Mouse (Mus musculus) layer of hippocampus, adult 9-11 months (tissue): Measurements from ENCODE around the gene Fbxl8.

Source experiments
- DNase-seq: peaks from one replicate; pipeline ENCODE4 v3.0.0; 2022

Gene Fbxl8

DNA sequence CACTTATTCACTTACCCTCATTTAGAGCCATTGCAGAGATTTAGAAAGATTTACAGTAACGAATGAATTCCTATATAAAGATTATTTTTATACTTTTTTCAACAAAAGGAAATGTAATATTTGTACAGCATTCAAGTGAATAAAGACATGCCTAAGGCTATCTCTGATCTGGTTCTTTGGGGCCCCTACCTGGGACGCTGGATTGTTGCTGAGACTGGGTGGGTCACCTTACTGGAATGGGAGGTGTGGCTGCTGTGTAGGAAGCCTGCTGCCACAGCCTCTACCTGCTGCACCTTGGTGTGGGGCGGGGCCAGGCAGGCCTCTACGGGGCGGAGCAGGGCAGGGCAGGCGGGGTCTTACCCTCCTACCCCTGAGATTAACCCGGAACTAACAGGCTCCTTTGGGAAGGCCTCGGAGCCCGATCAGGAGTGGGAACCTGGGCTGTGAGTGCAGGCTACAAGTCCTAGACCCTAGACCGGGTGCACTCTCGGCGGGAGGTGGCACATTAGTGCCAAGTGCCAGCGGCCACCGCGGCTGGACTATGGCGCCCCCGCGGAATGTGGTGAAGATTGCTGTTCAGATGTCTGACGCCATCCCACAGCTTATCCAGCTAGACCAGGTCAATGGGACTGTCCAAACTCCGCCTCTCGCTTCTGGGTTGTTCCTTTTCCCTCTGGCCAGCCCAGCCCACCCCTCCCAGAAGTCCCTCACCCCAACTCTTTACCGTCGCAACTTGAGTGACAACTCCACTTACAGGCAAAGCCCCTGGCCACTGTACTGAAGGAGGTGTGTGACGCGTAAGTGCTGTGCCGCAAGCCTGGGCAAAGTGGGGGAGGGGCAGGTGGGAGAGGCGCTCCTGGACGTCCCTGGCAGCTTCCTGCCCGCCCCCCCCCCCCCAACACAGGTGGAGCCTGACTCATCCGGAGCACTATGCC lies 41.0 kb downstream of the Fbxl8 start, which contains the start of gene Elmo3:
Elmo3 (plus strand) TSS at position 391 of the 935 bp plus-strand sequence.
- DNase-seq, result no peak

GRCm38 (mm10) chr8:105306146-105306691 lies 41.8 kb downstream of the Fbxl8 start:
- DNase-seq, result no peak

GRCm38 (mm10) chr8:105307670-105308069 lies 43.2 kb downstream of the Fbxl8 start:
- DNase-seq, result no peak

DNA sequence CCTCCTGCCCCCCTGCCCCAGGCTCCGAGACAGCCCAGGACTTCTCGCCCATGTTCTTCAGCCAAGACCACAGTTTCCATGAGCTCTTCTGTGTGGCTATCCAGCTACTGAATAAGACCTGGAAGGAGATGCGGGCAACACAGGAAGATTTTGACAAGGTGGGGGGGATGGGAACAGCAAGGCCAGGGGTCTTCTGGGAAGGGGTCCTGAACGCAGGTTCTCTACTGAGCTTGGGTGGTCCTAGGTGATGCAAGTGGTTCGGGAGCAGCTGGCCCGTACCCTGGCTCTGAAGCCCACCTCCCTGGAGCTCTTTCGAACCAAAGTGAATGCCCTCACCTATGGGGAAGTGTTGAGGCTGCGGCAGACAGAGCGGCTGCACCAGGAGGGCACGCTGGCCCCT lies 44.0 kb downstream of the Fbxl8 start:
- no peak for DNase-seq

- no peak for DNase-seq
These were observed 44.8 kb downstream of the Fbxl8 start for GRCm38 (mm10) chr8:105309142-105309847.

GRCm38 (mm10) chr8:105310118-105310517 lies 45.7 kb downstream of the Fbxl8 start:
- no peak for DNase-seq

DNA sequence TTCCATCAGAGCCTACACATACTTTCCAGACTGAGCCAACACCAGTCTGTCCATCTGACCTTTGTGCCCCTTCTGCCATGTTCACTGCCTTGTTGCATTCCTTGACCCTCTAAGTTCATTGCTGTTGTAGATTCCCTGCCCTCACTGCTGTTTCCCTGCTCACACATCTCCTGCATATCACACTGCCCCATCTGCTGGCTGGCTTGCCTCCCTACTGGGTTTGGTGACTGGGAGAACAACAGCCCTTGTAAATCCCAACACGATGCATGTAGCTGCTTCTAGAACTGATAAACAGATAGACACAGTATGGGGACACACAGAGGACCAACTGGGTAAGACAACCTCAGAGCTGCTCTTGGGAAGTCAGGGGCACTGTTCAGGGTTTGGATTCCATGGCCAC lies 47.3 kb downstream of the Fbxl8 start:
- DNase-seq, result no peak

DNA sequence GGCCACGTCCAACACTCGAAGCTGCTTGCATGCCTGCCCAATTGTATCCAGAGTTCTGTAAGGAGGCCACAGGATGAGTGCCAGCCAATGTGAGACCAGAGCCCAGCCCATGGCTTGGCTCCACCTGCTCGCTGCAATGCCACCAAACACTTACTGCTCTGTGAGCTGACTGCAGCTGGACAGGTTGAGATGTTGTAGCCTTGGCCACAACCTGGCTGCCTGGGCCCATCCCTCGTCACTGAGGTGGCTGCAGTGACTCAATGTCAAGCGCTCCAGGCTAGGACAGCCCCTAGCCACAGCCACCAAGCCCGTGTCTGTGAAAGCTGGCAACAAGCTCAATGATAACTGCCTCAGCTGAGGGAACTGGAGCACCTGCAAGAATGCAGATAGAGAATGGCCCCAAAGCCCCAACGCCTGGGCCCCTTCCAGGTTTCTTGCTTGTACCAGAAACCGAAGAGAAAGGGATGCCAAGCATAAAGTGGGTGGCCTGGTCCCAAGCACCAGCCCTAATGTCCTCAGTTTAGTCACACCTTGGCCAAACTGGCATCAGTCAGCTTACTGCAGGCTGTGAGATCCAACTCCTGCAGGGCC lies 48.5 kb downstream of the Fbxl8 start:
- no peak for DNase-seq

- DNase-seq, result no peak
These were observed 49.4 kb downstream of the Fbxl8 start for GRCm38 (mm10) chr8:105313622-105314402.

- DNase-seq, result no peak
These were observed 50.8 kb downstream of the Fbxl8 start for GRCm38 (mm10) chr8:105315073-105315769.

- DNase-seq, result no peak
These were observed 53.5 kb downstream of the Fbxl8 start for GRCm38 (mm10) chr8:105317941-105318340.

DNA sequence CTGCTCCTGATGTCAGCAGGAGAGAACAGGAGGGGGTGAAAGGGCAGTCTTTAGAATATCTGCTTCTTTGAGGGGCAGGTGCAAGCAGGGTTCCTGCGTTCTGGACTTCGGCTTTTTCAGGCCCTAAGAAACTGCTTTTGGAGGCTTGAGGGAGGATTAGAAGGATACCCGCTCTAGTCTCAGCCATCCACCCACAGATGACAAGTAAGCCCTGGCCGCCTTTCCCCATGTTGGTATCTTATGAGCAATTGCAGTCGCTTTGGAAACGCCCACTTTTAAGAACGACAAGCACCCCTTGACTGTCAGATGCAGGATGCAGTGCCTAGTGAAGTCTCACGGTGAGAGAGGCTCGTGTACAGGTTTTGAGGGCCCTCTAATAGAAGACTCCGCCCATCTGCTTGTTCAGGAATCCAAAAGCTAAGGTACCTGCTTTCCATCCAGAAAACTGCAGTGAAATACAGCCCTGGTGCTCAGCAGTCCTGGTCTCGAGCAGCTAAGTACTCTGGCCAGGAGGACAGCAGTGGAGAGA lies 54.3 kb downstream of the Fbxl8 start:
- DNase-seq, result no peak
